In the genomic region with DNA sequence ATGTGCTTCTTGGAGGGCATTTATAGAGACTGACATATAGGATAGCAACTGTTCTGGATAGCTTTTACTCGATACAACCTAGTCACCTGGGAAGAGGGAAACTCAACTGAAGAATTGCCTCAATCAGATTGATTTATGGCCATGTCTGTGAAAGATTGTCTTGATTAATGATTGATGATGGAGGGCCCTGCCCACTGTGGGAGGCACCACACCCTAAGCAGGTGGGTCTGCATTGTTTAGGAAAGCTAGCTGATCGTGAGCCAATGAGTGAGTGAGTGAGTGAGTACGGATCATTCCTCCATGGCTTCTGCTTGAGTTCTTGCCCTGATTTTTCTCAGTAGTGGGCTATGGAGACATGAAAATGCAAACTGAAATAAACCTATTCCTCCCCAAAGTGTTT, we compare ENCODE assay signal across 15 mouse cellular contexts.
"Had no signal": no experiment of that assay in that cellular context is flagged by ENCODE, and none has a peak within 500 bp of the region (broad histone marks: within the 10 kb centered on the region; RNA-seq: fewer than 3 reads in every experiment).

No protein-coding gene starts in this region.

- H3K4me2 ChIP-seq: lung, embryonic 15.5 days; midbrain, embryonic 11.5 days; midbrain, embryonic 13.5 days; midbrain, embryonic 15.5 days; neural tube, embryonic 12.5 days; stomach, embryonic 15.5 days had no signal

- H3K4me3 ChIP-seq: lung, embryonic 15.5 days; megakaryocyte, embryonic 14.5 days; midbrain, embryonic 13.5 days; midbrain, embryonic 15.5 days; neural tube, embryonic 12.5 days; stomach, embryonic 15.5 days had no signal

- H3K27me3 ChIP-seq: lung, embryonic 15.5 days; midbrain, embryonic 13.5 days; midbrain, embryonic 15.5 days; neural tube, embryonic 12.5 days; stomach, embryonic 15.5 days had no signal

- H3K4me1 ChIP-seq: lung, embryonic 15.5 days; megakaryocyte, embryonic 14.5 days; midbrain, embryonic 13.5 days; midbrain, embryonic 15.5 days; neural tube, embryonic 12.5 days; stomach, embryonic 15.5 days had no signal

- DNase-seq: lung, adult 2 months; lung, postnatal 14 days; lung, postnatal 36 days; right cerebral cortex, postnatal 14 days; thymus, adult 2 months; thymus, postnatal 36 days had no signal

- H3K36me3 ChIP-seq: lung, embryonic 15.5 days; midbrain, embryonic 13.5 days; midbrain, embryonic 15.5 days; neural tube, embryonic 12.5 days; stomach, embryonic 15.5 days had no signal

- H3K9me3 ChIP-seq: lung, embryonic 15.5 days; megakaryocyte, embryonic 14.5 days; midbrain, embryonic 13.5 days; midbrain, embryonic 15.5 days; neural tube, embryonic 12.5 days; stomach, embryonic 15.5 days had no signal

- ATAC-seq: lung, postnatal 0 days; midbrain, embryonic 13.5 days; midbrain, embryonic 15.5 days had no signal

- H3K9ac ChIP-seq: lung, embryonic 15.5 days; midbrain, embryonic 13.5 days; midbrain, embryonic 15.5 days; neural tube, embryonic 12.5 days; stomach, embryonic 15.5 days had no signal

- H3K27ac ChIP-seq: lung, embryonic 15.5 days; macrophage; midbrain, embryonic 13.5 days; midbrain, embryonic 15.5 days; neural tube, embryonic 12.5 days; stomach, embryonic 15.5 days had no signal
